Mouse (Mus musculus) bone marrow macrophage, adult 2 months (primary cell): Measurements from ENCODE around the gene 1700092M07Rik. TPM values are rescaled to one million over a fixed set of nuclear protein-coding genes. Genes with fewer than 3 reads are reported as not detected.
A peak's percentile ranks its signal among the peaks of the same experiment; 100 is the strongest.

Experiments
- H3K27ac ChIP-seq: 2 replicates; pipeline ENCODE4 v1.5.1; 2012; ENCODE audit warnings: low read depth, low read length; ENCODE audit not compliant: insufficient read depth
- H3K4me1 ChIP-seq: 2 replicates; pipeline ENCODE4 v1.6.1; 2012; ENCODE audit warnings: low read length; ENCODE audit not compliant: control insufficient read depth, insufficient read depth
- H3K4me3 ChIP-seq: 2 replicates; pipeline ENCODE4 v1.5.1; 2012; ENCODE audit warnings: mild to moderate bottlenecking, low read length, moderate library complexity; ENCODE audit not compliant: insufficient read depth
- CTCF ChIP-seq: IDR thresholded peaks from 2 replicates; pipeline ENCODE4 v1.5.1; 2012; ENCODE audit warnings: low read depth, mild to moderate bottlenecking, low read length, moderate library complexity
- POLR2A ChIP-seq: IDR thresholded peaks from 2 replicates; pipeline ENCODE4 v1.6.1; 2012; ENCODE audit warnings: mild to moderate bottlenecking, low read depth, low read length, borderline replicate concordance
- polyA plus RNA-seq: library from polyadenylated mRNA; stranded (reverse); fragments of >200 nt; gene quantifications from 2 replicates; pipeline ENCODE4 v1.2.4, GENCODE M21; 2012; ENCODE audit not compliant: missing spikeins, insufficient read depth, insufficient read length

1700092M07Rik gene
- polyA plus RNA-seq, 1 experiment = not detected

GRCm38 (mm10) chr19:8739646-8740045 lies 872 bp upstream of the 1700092M07Rik start:
- TF ChIP-seq CTCF (no peak), POLR2A (no peak)
- H3K4me3 ChIP-seq = no peak overlapping the region
- H3K4me1 ChIP-seq = peaks cover 16% of the 10 kb centered on the region
- no peak overlapping the region for H3K27ac ChIP-seq

- peak within 1 kb of the TSS; percentile 93 for H3K27ac ChIP-seq
- TF ChIP-seq POLR2A (no peak), CTCF (no peak)
- H3K4me3 ChIP-seq = peak within 1 kb of the TSS; percentile 98
These were observed 838 bp downstream of the 1700092M07Rik start, which contains the start of gene Stx5a for GRCm38 (mm10) chr19:8741243-8741869. TSS of gene Stx5a (plus strand) at chr19:8741413.

GRCm38 (mm10) chr19:8742176-8742575 lies 1.7 kb downstream of the 1700092M07Rik start:
- Histone ChIP-seq H3K4me3 (peak overlapping the region; percentile 98), H3K4me1 (peaks cover 14% of the 10 kb centered on the region), H3K27ac (peak overlapping the region; percentile 80)
- TF ChIP-seq POLR2A (no peak), CTCF (no peak)

More at GRCm38 (mm10) chr19:8741243-8741869, 838 bp downstream of the 1700092M07Rik start, which contains the start of gene Stx5a:
- H3K4me1 ChIP-seq = peaks cover 16% of the 10 kb centered on the region

GRCm38 (mm10) chr19:8745382-8745781 lies 4.9 kb downstream of the 1700092M07Rik start:
- Histone ChIP-seq H3K27ac (no peak overlapping the region), H3K4me1 (peaks cover 14% of the 10 kb centered on the region), H3K4me3 (no peak overlapping the region)
- TF ChIP-seq POLR2A = no peak
- no peak for TF ChIP-seq CTCF

- no peak overlapping the region for H3K27ac ChIP-seq
- TF ChIP-seq POLR2A (no peak), CTCF (0 out of 2 replicates have a peak, but pooled peaks have one; percentile 13)
- peaks cover 9% of the 10 kb centered on the region for H3K4me1 ChIP-seq
- H3K4me3 ChIP-seq = no peak overlapping the region
These were observed 6.8 kb downstream of the 1700092M07Rik start for GRCm38 (mm10) chr19:8747368-8747767.

- TF ChIP-seq POLR2A (no peak), CTCF (no peak)
- H3K27ac ChIP-seq = no peak overlapping the region
- peaks cover 14% of the 10 kb centered on the region for H3K4me1 ChIP-seq
- peak overlapping the region; percentile 9; the same call in 1 of the 2 replicates for H3K4me3 ChIP-seq
These were observed 15.1 kb downstream of the 1700092M07Rik start for GRCm38 (mm10) chr19:8755652-8756051.

- TF ChIP-seq CTCF (no peak), POLR2A (peak; percentile 56; the same call in 1 of the 2 replicates)
- peak within 1 kb of the TSS; percentile 93 for H3K4me3 ChIP-seq
- H3K27ac ChIP-seq = peak within 1 kb of the TSS; percentile 61
- H3K4me1 ChIP-seq = peaks cover 18% of the 10 kb centered on the region
These were observed 16.3 kb downstream of the 1700092M07Rik start, which contains the start of gene Nxf1 for GRCm38 (mm10) chr19:8756635-8757387. TSS of gene Nxf1 (plus strand) at chr19:8757073.

GRCm38 (mm10) chr19:8757471-8757998 lies 17.0 kb downstream of the 1700092M07Rik start:
- peak overlapping the region; percentile 61; the same call in 1 of the 2 replicates for H3K27ac ChIP-seq
- H3K4me3 ChIP-seq = peak overlapping the region; percentile 93
- H3K4me1 ChIP-seq = peaks cover 23% of the 10 kb centered on the region
- TF ChIP-seq POLR2A (no peak), CTCF (no peak)

- TF ChIP-seq POLR2A = no peak
- no peak for TF ChIP-seq CTCF
- Histone ChIP-seq H3K27ac (no peak overlapping the region), H3K4me3 (no peak overlapping the region), H3K4me1 (peaks cover 33% of the 10 kb centered on the region)
These were observed 18.4 kb downstream of the 1700092M07Rik start for GRCm38 (mm10) chr19:8758899-8759298.
